Mouse (Mus musculus) thymus, adult 2 months (tissue): ENCODE data around the gene Gm9508.

Source experiments
- CTCF ChIP-seq: fragments of 200-500 bp; IDR thresholded peaks from 2 replicates; pipeline ENCODE4 v1.5.1; 2012; ENCODE audit warnings: mild to moderate bottlenecking, control low read depth, low read length, moderate library complexity, borderline replicate concordance; ENCODE audit not compliant: control insufficient read depth, poor library complexity, insufficient read depth; ENCODE audit errors: extremely low read depth
- POLR2A ChIP-seq: fragments of 200-500 bp; IDR thresholded peaks from 2 replicates; pipeline ENCODE4 v1.6.1; 2012; ENCODE audit warnings: mild to moderate bottlenecking, low read length, control low read depth, moderate library complexity; ENCODE audit not compliant: control insufficient read depth, poor library complexity, insufficient read depth; ENCODE audit errors: extremely low read depth

DNA sequence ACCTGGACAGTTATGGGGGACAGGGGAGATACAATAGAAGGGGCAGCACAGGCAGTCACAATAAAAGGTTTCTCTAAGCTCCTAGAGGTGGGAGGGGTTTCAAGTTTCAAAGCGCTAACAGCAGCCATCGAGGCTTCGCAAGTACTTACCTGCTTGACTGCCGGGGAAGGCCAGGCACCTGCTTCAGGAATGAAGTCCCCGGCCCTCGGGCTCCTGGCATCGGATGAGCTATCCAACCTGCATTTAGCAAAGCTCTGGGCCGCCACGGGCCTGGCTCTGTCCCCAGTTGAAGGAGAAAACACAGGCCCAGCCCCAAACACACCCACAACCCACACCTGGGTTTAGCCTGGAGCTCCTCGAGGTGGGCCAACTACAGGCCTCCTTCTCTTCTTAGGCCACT is 10.0 kb downstream of the Gm9508 start:
- TF ChIP-seq POLR2A (no peak), CTCF (no peak)
